Mouse (Mus musculus) midbrain, postnatal 0 days (tissue): Measurements from ENCODE around the gene Cpeb2. TPM values are rescaled to one million over a fixed set of nuclear protein-coding genes. Genes with fewer than 3 reads are reported as not detected.
A peak's percentile ranks its signal among the peaks of the same experiment; 100 is the strongest.

Experiments used
- ATAC-seq: fragments of 200-750 bp; cut with Nextera tagmentation; 2 replicates; pipeline ENCODE4 v1.8.0; 2017; ENCODE audit warnings: moderate number of reproducible peaks, mild to moderate bottlenecking, moderate TSS enrichment, moderate library complexity; ENCODE audit not compliant: low FRiP score
- DNase-seq: peaks from one replicate; pipeline ENCODE4 v3.0.0-alpha.2; 2015; ENCODE audit warnings: low spot score
- H3K27ac ChIP-seq: fragments of 300-500 bp; sonication (generic); 2 replicates; pipeline ENCODE4 v1.5.1; 2014; ENCODE audit warnings: low read depth, mild to moderate bottlenecking, low read length, mixed read lengths
- H3K27me3 ChIP-seq: fragments of 300-500 bp; sonication (generic); 2 replicates; pipeline ENCODE4 v1.6.1; 2014; ENCODE audit warnings: low read length, control low read depth, mixed read lengths; ENCODE audit not compliant: insufficient read depth
- H3K36me3 ChIP-seq: fragments of 300-500 bp; sonication (generic); 2 replicates; pipeline ENCODE4 v1.6.1; 2014; ENCODE audit warnings: low read length, control low read depth, mixed read lengths; ENCODE audit not compliant: insufficient read depth
- H3K4me1 ChIP-seq: fragments of 300-500 bp; sonication (generic); 2 replicates; pipeline ENCODE4 v1.6.1; 2014; ENCODE audit warnings: mild to moderate bottlenecking, control low read depth, antibody characterized with exemption, low read length, mixed read lengths; ENCODE audit not compliant: insufficient read depth
- H3K4me2 ChIP-seq: fragments of 300-500 bp; sonication (generic); 2 replicates; pipeline ENCODE4 v1.6.1; 2014; ENCODE audit warnings: low read depth, mild to moderate bottlenecking, low read length, mixed read lengths; ENCODE audit not compliant: poor library complexity, severe bottlenecking
- H3K4me3 ChIP-seq: fragments of 300-500 bp; sonication (generic); 2 replicates; pipeline ENCODE4 v1.5.1; 2014; ENCODE audit warnings: low read depth, mild to moderate bottlenecking, low read length, moderate library complexity
- H3K9ac ChIP-seq: fragments of 300-500 bp; sonication (generic); replicated peaks from 2 replicates; pipeline ENCODE4 v1.6.1; 2014; ENCODE audit warnings: mild to moderate bottlenecking, low read length, moderate library complexity, mixed read lengths; ENCODE audit not compliant: poor library complexity, severe bottlenecking
- H3K9me3 ChIP-seq: fragments of 300-500 bp; sonication (generic); 2 replicates; pipeline ENCODE4 v1.6.1; 2016; ENCODE audit warnings: low read length, control low read depth
- CTCF ChIP-seq: IDR thresholded peaks from 2 replicates; pipeline ENCODE4 v1.5.1; 2016; ENCODE audit warnings: antibody characterized with exemption, mild to moderate bottlenecking
- WGBS: fragments of 180-500 bp; shearing (Covaris S2); extraction: QIAGEN DNeasy Blood & Tissue Kit; methylation state at CpG from one replicate; pipeline ENCODE4 v1.1.7; 2014; 5-methylcytosine and 5-hydroxymethylcytosine counted together
- polyA plus RNA-seq: library from polyadenylated mRNA; unstranded; fragments of >200 nt; fragmentation: Nextera tagmentation; extraction: Ambion mirVana; gene quantifications from 2 replicates; pipeline ENCODE4 v1.2.1, GENCODE M21; 2015
- total RNA-seq: library from RNA; depleted of rRNA; stranded (reverse); fragments of >200 nt; gene quantifications from 2 replicates; pipeline ENCODE4 v1.2.3, GENCODE M21; 2014

Cpeb2 gene
- total and polyA plus RNA-seq, 2 experiments from 2014 or later, result 15.3 to 29.5 TPM

DNA sequence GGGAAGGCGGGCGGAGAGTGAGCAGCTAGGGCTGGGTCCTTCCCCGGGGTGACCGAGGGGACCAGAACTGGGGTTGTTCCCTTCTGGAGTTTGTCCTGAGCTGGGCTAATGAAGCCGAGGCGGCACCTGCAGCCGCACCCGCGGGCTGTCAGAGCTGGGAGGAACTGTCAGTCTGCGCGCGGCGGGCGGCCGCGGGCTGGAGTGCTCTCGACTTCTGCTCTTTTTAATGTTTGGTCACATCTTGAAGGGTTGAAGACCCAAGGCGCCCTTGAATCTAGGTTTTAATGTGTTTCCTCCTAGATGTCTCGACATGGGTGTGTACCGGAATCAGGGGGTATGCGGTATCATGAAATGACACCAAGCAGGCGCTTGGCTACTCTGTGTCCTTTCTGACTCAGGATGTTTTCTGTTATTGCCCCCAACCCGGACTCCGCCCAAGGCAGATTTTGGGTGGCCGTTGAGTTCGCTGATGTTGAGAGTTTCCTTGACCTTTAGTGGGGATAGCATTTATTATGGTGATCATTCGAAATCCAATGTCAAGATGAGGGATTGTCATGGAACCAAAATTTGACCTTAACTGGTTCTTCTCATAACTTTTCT is 2.3 kb downstream of the Cpeb2 start:
- no peaks in the 10 kb centered on the region for H3K27me3 ChIP-seq
- WGBS, result 2% methylated on average over 25 of the region's 27 CpGs

DNA sequence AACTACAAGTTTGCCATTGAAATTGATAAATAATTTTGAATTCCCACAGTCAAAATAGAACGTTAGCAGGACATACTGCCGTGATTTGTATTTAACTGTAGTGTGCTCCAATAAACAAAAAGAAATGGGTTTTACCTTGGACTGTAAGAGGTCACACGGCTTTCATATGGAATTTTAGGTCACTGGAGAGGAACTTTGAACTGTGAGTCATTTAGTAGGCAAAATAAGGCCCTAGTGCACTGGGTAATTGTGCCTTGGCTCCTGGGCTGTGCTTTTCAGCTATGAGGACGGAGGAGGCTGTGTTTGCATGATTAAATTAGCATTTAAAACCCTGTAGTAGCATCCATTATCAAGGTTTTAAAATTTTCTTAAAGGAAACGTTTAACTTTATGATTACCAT is 3.0 kb downstream of the Cpeb2 start:
- WGBS, result 16% methylated on average over 5 of the region's 5 CpGs
- H3K4me3 ChIP-seq, result peak overlapping the region; percentile 99
- DNase-seq (no peak), ATAC-seq (no peak)
- peak overlapping the region; percentile 98 for H3K9ac ChIP-seq
- H3K4me2 ChIP-seq, result peak overlapping the region; percentile 81
- H3K4me1 ChIP-seq, result no peaks in the 10 kb centered on the region
- no peak for TF ChIP-seq CTCF
- peak overlapping the region; percentile 19; the same call in 1 of the 2 replicates for H3K27ac ChIP-seq
- H3K9me3 ChIP-seq, result no peaks in the 10 kb centered on the region
- H3K27me3 ChIP-seq, result no peaks in the 10 kb centered on the region
- no peaks in the 10 kb centered on the region for H3K36me3 ChIP-seq

More for the DNA sequence above, 2.3 kb downstream of the Cpeb2 start:
- Histone ChIP-seq H3K36me3 (no peaks in the 10 kb centered on the region), H3K9me3 (no peaks in the 10 kb centered on the region), H3K4me3 (peak overlapping the region; percentile 99), H3K9ac (peak overlapping the region; percentile 98), H3K27ac (peak overlapping the region; percentile 100), H3K4me1 (no peaks in the 10 kb centered on the region), H3K4me2 (peak overlapping the region; percentile 81)
- ATAC-seq (no peak), DNase-seq (no peak)
- no peak for TF ChIP-seq CTCF

DNA sequence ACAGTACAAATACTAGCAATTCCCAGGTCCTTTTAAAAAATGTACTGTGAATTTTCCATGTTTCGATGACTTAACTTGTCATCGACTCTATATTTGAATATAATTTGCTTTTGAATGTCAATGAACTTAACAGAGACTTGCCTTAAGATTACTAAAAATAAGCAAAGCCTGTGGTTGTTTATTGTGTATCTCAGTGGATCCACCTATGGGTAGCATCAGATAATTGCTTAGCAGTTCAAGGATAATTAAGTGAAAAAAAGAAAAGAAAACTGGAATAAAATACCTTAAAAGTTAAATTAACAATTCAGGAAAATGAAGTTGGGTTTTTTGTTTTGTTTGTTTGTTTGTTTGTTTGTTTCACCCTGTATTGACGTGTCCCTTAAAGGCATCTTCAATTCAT is 3.5 kb downstream of the Cpeb2 start:
- Histone ChIP-seq H3K4me1 (no peaks in the 10 kb centered on the region), H3K9me3 (no peaks in the 10 kb centered on the region), H3K36me3 (no peaks in the 10 kb centered on the region), H3K27ac (no peak overlapping the region), H3K4me2 (peak overlapping the region; percentile 81), H3K4me3 (peak overlapping the region; percentile 99), H3K27me3 (no peaks in the 10 kb centered on the region), H3K9ac (no peak overlapping the region)
- DNase-seq, result peak; percentile 47
- ATAC-seq, result no peak
- TF ChIP-seq CTCF, result peak; percentile 70
- 48% methylated on average over 3 of the region's 3 CpGs for WGBS

DNA sequence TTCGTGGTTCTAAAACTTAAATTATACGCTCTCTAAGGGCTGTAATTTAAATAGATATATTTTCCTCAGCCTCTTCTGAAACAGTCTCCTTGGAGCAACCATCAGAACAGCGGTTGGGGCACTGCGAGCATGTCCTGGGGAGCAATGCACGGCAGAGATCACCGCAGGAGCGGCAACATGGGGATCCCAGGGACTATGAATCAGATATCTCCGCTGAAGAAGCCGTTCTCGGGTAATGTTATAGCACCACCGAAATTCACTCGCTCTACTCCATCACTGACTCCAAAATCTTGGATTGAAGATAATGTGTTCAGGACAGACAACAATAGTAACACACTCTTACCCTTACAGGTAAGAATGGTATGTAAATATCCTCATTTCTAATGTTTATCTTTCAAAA is 4.3 kb downstream of the Cpeb2 start:
- no peaks in the 10 kb centered on the region for H3K4me1 ChIP-seq
- peak overlapping the region; percentile 81 for H3K4me2 ChIP-seq
- no peaks in the 10 kb centered on the region for H3K9me3 ChIP-seq
- peaks cover 2% of the 10 kb centered on the region; the same call in 1 of the 2 replicates for H3K36me3 ChIP-seq
- peak overlapping the region; percentile 46 for H3K9ac ChIP-seq
- H3K4me3 ChIP-seq, result peak overlapping the region; percentile 99
- TF ChIP-seq CTCF, result no peak
- ATAC-seq (no peak), DNase-seq (no peak)
- no peaks in the 10 kb centered on the region for H3K27me3 ChIP-seq
- H3K27ac ChIP-seq, result no peak overlapping the region
- WGBS, result 46% methylated on average over 12 of the region's 12 CpGs

DNA sequence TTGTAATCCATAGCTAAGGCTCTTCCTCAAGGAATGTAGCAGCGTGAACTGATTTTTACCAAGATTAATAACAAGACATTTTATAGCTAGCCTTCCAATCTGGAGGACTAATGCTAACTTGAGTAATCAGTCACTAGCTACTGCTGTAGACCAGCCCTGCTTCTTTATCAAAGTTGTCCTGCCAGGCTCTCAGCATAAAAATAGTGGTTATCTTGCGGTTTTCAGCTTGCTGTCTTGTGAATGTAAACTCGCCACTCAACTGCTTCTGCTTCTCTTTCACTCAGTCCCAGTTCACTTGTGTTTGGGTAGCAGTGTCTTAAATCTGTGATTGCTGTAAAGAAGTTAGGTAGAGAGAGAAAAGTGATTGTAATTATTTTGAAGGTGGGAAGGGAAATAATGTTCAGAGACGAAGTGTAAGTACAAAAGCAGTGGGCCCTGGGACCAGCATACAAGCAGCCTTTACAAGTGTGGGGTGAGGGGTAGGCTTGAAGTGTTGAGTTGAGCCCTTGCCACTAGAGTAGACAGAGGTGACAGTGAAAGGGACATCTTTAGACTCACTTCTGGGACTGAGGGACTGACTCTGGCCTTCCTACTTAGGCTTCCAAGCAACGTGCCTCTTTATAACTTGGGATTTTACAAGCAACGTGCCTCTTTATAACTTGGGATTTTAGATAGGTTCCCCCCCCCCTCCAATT is 6.3 kb downstream of the Cpeb2 start:
- Histone ChIP-seq H3K36me3 (peaks cover 2% of the 10 kb centered on the region; the same call in 1 of the 2 replicates), H3K4me1 (no peaks in the 10 kb centered on the region), H3K9ac (no peak overlapping the region), H3K27ac (no peak overlapping the region), H3K4me2 (peak overlapping the region; percentile 34), H3K9me3 (no peaks in the 10 kb centered on the region), H3K4me3 (peak overlapping the region; percentile 2; the same call in 1 of the 2 replicates), H3K27me3 (no peaks in the 10 kb centered on the region)
- no peak for DNase-seq
- ATAC-seq, result no peak
- no peak for TF ChIP-seq CTCF
- 79% methylated on average over 6 of the region's 6 CpGs for WGBS

DNA sequence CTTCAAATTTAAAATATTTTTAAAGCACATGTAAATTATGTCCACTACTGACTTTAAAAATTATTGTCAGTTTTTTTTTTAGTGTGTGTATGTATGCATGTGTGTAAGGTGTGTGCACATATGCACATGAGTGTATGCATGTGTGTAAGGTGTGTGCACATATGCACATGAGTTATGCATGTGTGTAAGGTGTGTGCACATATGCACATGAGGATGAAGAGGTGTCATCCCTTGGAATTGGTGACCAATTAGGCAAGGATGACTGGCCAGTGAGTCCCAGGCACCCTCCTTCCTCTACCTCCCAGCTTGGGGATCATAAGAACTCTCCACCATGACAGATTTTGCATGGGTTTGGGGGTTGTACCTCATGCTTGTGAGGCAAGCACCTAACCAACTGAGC is 7.8 kb downstream of the Cpeb2 start:
- Histone ChIP-seq H3K27ac (no peak overlapping the region), H3K9ac (no peak overlapping the region), H3K4me2 (peak overlapping the region; percentile 20; the same call in 1 of the 2 replicates), H3K27me3 (no peaks in the 10 kb centered on the region), H3K4me3 (no peak overlapping the region), H3K4me1 (no peaks in the 10 kb centered on the region), H3K9me3 (no peaks in the 10 kb centered on the region), H3K36me3 (peaks cover 6% of the 10 kb centered on the region)
- TF ChIP-seq CTCF, result no peak
- DNase-seq, result no peak
- ATAC-seq, result no peak
